Mouse (Mus musculus) layer of hippocampus, adult 2 months (tissue): ENCODE data around the gene Camk2n1. TPM values are rescaled to one million over a fixed set of nuclear protein-coding genes. Genes with fewer than 3 reads are reported as not detected.

Experiments used
- DNase-seq, 2 experiments: peaks; one replicate each; pipeline ENCODE4 v3.0.0; 2022; ENCODE audit warnings: low spot score in 2 of 2
- H3K27ac ChIP-seq: fragments of 200-600 bp; 2 replicates; pipeline ENCODE4 v1.8.1; 2022
- H3K4me3 ChIP-seq: fragments of 200-600 bp; 2 replicates; pipeline ENCODE4 v1.8.1; 2022; ENCODE audit warnings: mild to moderate bottlenecking
- CTCF ChIP-seq: fragments of 200-600 bp; conservative IDR thresholded peaks from 2 replicates; pipeline ENCODE4 v1.8.1; 2022; ENCODE audit warnings: antibody characterized with exemption, mild to moderate bottlenecking, moderate library complexity
- total RNA-seq, 2 experiments: library from RNA; stranded (reverse); gene quantifications; 2 replicates each; pipeline ENCODE4 v1.2.3; 2021

Gene Camk2n1
- total RNA-seq, 2 experiments from 2014 or later = 378 to 385 TPM

DNA sequence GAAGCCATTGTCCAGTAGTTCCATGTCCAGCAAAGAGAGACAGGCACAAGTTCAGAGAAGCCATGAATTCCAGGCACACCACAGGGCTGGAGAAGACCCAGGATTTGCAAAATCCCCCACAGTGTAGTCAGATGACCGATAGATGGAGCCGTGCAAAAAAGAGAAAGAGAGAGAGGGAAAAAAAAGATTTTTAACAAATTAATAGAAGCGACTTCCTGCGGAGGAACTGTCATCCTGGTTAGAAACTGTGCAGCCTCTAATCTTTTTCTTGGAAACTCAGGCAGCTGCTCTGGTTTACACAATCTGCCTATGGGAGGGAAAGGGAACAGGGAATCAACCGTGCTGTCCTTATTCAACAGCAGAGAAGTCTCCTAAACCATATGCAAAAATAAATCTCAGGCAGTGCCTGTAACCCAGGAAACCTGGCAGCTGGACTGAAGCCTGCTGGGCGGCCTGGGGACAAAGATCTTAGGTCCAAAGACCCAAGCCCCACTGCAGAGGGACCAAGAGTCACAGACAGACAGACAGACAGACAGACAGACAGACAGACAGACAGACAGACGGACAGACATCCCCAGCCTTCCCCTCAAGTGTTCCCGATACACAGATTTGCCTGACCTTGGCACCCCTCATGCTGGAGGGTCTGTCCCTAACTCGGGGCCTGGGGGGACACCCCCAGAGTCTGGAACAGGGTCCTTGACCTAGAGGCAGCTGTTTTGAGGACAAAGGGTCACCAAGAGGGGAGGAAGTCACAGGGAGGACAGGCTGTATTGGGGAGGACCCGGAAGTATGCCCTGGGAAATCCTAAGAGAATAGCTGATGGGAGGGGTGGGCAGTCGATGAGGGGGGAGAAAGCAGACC is 9.1 kb downstream of the Camk2n1 start:
- TF ChIP-seq CTCF = peak; percentile 78
- DNase-seq = peak; percentile 47 to 82
- Histone ChIP-seq H3K27ac (peak overlapping the region; percentile 86), H3K4me3 (peak overlapping the region; percentile 1; the same call in 1 of the 2 replicates)

GRCm38 (mm10) chr4:138463832-138464487 is 9.8 kb downstream of the Camk2n1 start:
- DNase-seq = peak; percentile 71
- TF ChIP-seq CTCF = peak; percentile 33
- Histone ChIP-seq H3K4me3 (peak overlapping the region; percentile 1; the same call in 1 of the 2 replicates), H3K27ac (peak overlapping the region; percentile 86)

DNA sequence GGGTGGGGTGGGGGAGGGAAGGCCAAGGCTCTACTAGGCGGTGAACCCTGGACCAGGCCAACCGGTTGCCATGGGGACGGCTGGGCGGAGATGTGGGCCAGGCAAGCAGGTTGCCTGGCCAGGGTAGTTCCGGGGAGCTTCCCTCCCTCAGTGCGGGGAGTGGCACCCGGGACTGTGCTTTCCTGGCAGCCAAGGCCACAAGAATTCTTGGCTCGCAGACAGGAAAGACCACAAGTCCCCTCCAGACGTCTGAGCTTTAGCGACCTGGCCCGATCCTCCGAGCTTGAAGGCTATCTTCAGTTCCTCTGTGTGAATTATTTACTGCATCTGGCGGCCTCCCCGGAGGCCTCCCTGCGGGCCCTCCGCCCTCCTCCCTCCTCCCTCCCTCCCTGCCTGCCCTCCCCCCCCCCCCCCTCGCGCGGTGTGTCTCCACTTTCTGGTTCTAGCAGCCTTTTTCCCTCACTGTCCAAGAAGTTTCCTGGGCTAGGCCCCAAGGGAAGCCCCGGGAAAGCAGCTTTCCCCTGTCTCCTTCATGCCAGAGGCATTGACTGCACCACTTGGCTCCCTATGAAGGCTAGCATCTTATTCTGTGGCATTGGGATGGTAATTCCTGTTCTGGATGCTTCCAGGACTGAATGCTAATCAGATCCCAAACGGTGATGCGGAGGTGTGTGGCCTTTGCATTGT is 10.7 kb downstream of the Camk2n1 start:
- peak in 1 of 2 experiments; percentile 57 for DNase-seq
- H3K27ac ChIP-seq = peak overlapping the region; percentile 86
- TF ChIP-seq CTCF = no peak
- peak overlapping the region; percentile 18; the same call in 1 of the 2 replicates for H3K4me3 ChIP-seq

DNA sequence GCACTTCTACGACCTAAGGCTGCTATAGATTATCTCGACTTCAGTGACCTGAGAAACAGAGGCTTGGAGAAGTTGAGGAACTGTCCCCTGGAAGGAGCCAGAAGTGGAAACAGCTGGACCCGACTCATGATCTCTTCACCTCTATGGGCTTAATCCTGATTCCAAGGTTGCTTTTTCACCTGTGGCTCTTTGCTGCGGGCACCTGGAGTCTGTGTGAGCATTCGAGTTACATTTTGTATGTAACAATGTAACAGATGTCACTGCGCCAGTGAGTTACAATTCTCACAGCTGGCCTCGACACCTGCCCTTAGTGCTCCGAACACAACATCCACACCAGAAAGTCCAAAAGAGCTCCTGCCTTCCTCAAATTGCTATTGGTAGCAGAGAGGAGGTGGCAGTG is 11.3 kb downstream of the Camk2n1 start:
- peak overlapping the region; percentile 86; the same call in 1 of the 2 replicates for H3K27ac ChIP-seq

DNA sequence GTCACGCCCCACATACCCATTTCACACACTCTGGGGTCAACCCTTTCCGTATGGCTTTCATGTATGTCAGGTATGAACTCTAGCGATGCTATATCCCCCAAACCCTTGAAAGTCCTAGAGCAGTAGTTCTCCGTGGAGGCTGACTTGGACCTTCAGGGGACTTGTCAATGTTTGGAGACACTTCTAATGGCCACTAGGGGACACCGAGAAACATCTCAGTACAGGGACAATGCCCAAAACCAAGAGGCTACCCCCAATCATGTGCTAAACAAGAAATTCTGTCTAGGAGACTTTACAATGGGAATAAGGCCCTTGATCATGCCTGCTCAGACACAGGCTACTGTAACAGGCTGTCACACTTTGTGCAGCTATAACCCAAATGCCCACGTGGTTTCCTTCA is 12.6 kb downstream of the Camk2n1 start:
- no peak overlapping the region for H3K4me3 ChIP-seq
- DNase-seq = no peak
- H3K27ac ChIP-seq = no peak overlapping the region
- peak; percentile 56 for TF ChIP-seq CTCF

More for the DNA sequence above, 11.3 kb downstream of the Camk2n1 start:
- TF ChIP-seq CTCF = no peak
- no peak for DNase-seq
- no peak overlapping the region for H3K4me3 ChIP-seq

GRCm38 (mm10) chr4:138467451-138467850 is 13.3 kb downstream of the Camk2n1 start:
- no peak for TF ChIP-seq CTCF
- no peak overlapping the region for H3K27ac ChIP-seq
- no peak for DNase-seq
- no peak overlapping the region for H3K4me3 ChIP-seq

DNA sequence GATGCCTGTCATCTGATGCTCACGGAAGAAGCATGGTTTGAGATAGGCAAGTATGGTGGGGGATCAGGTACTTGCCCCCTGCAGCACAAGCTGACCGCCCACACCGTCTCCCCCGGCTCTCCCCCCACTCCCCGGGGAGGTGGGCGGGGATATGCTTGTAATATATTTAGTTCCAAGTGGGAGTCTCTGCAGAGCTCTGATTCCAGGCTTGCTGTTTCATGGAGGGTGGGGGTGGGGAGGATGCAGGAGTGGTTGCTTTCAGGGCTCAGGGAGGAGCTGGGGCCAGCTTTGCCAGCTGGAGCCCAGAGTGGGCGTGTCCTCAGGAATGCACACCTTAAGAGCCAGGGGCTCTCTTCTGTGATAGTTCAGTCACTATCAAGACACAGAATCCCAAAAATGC is 15.0 kb downstream of the Camk2n1 start:
- DNase-seq = peak in 1 of 2 experiments; percentile 68
- TF ChIP-seq CTCF = no peak
- Histone ChIP-seq H3K27ac (peak overlapping the region; percentile 84), H3K4me3 (no peak overlapping the region)

DNA sequence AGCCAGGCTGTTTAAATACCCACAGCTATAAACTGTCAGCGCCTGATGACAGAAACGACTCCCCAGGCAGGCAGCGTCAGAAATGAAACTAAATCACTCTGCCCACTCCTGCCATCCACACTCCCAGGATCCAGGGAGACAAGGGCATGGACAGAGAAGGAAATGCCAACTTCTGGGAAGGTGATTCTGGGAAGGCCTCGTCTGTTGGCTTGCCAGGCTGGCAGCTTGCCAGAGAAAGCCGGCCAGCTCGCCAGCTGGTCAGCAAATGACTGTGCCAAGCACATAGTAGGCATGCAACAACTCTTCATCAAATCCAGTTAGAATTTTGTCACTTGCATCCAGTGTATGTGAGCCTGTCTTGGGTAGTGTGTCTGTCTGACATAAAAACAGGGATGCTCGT is 17.1 kb downstream of the Camk2n1 start:
- TF ChIP-seq CTCF = no peak
- H3K27ac ChIP-seq = peak overlapping the region; percentile 8; the same call in 1 of the 2 replicates
- no peak overlapping the region for H3K4me3 ChIP-seq
- DNase-seq = no peak

DNA sequence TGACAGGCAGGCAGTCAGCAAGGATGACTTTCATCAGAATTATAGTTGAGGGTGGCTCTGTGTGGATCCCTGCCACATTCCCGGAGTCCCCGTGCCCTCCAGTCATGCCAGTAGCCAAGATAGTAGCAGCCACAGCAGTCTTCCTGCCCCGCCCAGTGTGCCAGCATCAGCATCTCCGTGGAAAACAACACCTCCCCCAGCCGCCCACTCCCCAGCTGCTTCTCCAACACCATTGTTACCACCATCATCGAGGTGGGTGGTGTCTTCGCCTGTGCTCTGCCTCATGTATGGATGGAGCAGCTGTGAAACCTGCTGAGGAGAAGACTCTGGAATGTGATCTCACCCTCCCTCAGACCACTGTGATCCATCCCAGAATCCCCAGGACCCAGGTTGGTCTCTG is 25.5 kb downstream of the Camk2n1 start:
- no peak for TF ChIP-seq CTCF
- H3K27ac ChIP-seq = peak overlapping the region; percentile 84
- DNase-seq = peak; percentile 74 to 78
- no peak overlapping the region for H3K4me3 ChIP-seq

- no peak for DNase-seq
- Histone ChIP-seq H3K4me3 (no peak overlapping the region), H3K27ac (peak overlapping the region; percentile 84)
- TF ChIP-seq CTCF = no peak
Measured at GRCm38 (mm10) chr4:138480962-138481361, 26.8 kb downstream of the Camk2n1 start.

GRCm38 (mm10) chr4:138482721-138483120 is 28.6 kb downstream of the Camk2n1 start:
- Histone ChIP-seq H3K27ac (no peak overlapping the region), H3K4me3 (no peak overlapping the region)
- DNase-seq = no peak
- no peak for TF ChIP-seq CTCF

DNA sequence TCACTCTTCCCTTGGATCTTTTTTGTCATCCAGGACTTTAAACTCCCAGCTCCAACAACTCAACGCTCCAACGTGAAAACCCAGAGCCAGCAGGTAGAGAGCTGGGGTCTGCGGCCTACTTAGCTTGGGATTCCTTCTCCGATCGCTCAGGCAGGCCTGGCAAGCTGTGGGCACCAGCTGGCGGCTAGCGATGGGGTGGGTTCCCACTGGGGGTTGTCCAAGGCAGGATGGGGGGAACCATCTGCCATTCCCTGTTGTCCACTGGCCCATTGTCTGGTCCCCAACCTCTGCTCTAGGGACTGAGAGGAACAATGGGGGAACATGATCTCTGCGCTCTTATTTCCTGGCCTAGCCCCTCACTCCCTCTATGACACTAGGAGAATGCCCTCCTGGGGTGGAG is 34.1 kb downstream of the Camk2n1 start:
- no peak for TF ChIP-seq CTCF
- no peak overlapping the region for H3K4me3 ChIP-seq
- DNase-seq = no peak
- peak overlapping the region; percentile 67 for H3K27ac ChIP-seq

DNA sequence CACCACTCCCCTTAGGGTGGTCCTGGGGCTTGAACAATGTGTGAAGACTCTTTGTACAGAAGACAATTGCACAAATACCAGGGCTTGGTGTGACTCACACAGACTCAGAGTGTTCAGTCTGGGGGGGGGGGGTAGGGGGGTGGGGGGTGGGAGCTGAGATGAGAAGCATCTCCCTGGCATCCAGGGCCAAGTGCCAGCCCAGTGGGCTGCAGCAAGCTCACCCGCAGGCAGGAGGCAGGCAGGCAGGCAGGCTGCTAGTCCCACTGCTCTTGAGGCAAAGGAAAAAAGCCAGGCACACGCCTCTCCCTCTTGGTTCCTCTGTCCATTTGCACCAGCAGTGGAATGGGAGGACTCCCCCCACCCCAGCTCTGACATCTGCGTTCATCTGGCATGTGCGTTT is 37.0 kb downstream of the Camk2n1 start:
- 0 out of 2 replicates have a peak, but pooled peaks have one; percentile 11 for TF ChIP-seq CTCF
- Histone ChIP-seq H3K4me3 (no peak overlapping the region), H3K27ac (peak overlapping the region; percentile 73)
- DNase-seq = no peak
